Mouse (Mus musculus) hindbrain, embryonic 12.5 days (tissue): ENCODE results near the gene Sept4. TPM values are rescaled to one million over a fixed set of nuclear protein-coding genes. Genes with fewer than 3 reads are reported as not detected.

Source experiments
- ATAC-seq: fragments of 200-750 bp; cut with Nextera tagmentation; 2 replicates; pipeline ENCODE4 v1.8.0; 2017; ENCODE audit warnings: moderate TSS enrichment; ENCODE audit not compliant: low FRiP score
- H3K27ac ChIP-seq: fragments of 300-500 bp; sonication (generic); 2 replicates; pipeline ENCODE4 v1.5.1; 2016; ENCODE audit warnings: mild to moderate bottlenecking
- H3K27me3 ChIP-seq: fragments of 300-500 bp; sonication (generic); 2 replicates; pipeline ENCODE4 v1.6.1; 2016; ENCODE audit warnings: mild to moderate bottlenecking
- H3K36me3 ChIP-seq: fragments of 300-500 bp; sonication (generic); 2 replicates; pipeline ENCODE4 v1.6.1; 2016; ENCODE audit warnings: mild to moderate bottlenecking
- H3K4me1 ChIP-seq: fragments of 300-500 bp; sonication (generic); 2 replicates; pipeline ENCODE4 v1.6.1; 2016
- H3K4me2 ChIP-seq: fragments of 300-500 bp; sonication (generic); replicated peaks from 2 replicates; pipeline ENCODE4 v1.6.1; 2016; ENCODE audit warnings: mild to moderate bottlenecking
- H3K4me3 ChIP-seq: fragments of 300-500 bp; sonication (generic); 2 replicates; pipeline ENCODE4 v1.5.1; 2016; ENCODE audit warnings: mild to moderate bottlenecking
- H3K9ac ChIP-seq: fragments of 300-500 bp; sonication (generic); 2 replicates; pipeline ENCODE4 v1.6.1; 2016; ENCODE audit warnings: mild to moderate bottlenecking, moderate library complexity
- H3K9me3 ChIP-seq: fragments of 300-500 bp; sonication (generic); replicated peaks from 2 replicates; pipeline ENCODE4 v1.6.1; 2016; ENCODE audit warnings: mild to moderate bottlenecking
- WGBS: fragments of 180-500 bp; shearing (Covaris S2); methylation state at CpG from one replicate; pipeline ENCODE4 v1.1.7; 2016; 5-methylcytosine and 5-hydroxymethylcytosine counted together
- polyA plus RNA-seq: library from polyadenylated mRNA; unstranded; fragments of >200 nt; fragmentation: Nextera tagmentation; extraction: Ambion mirVana; gene quantifications from 2 replicates; pipeline ENCODE4 v1.2.1, GENCODE M21; 2016

Sept4 gene
- polyA plus RNA-seq = 13.1 and 14.1 TPM in 2 replicates

DNA sequence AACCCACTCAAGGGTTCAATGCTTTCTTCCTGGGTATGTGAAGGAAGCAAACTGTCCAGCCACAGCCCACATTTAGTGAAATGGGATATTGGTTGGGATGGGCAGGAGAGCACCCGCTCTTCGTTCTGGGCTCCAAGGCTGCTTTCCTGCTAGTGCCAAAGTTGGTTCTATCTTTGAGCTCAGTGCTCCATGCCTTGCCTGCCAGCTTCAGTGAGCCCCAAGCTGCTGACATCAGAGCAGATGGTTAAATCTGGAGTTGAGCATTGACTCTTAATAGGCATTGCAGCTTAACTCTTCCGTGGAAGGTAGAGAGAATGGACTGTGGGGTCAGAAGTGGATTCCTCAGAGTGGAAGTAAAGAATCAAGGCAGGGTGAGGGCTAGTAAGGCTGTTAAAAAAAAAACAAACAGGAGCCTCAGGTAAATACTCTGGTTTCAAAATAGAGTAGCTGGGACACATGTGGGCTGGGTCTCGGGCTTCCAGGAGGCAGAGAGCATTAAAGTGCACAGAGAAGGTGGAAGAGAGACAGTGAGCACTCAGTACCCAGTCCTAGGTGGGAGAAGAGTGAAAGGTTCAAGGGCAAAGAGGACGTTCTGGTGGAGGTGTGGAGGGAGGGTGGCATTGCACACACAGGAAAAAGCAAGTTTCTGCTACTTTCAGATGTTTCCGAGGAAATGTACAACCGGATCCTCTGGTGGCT is at the start of gene Sept4:
Sept4 (plus strand) TSS at position 649 of the 699 bp plus-strand sequence.
- Histone ChIP-seq H3K4me1 (no peaks in the 10 kb centered on the region), H3K9me3 (no peaks in the 10 kb centered on the region), H3K36me3 (no peaks in the 10 kb centered on the region), H3K27ac (no peak within 1 kb of the TSS), H3K4me2 (no peak within 1 kb of the TSS), H3K9ac (no peak within 1 kb of the TSS), H3K4me3 (no peak within 1 kb of the TSS), H3K27me3 (no peaks in the 10 kb centered on the region)
- 81% methylated on average over 7 of the region's 7 CpGs for WGBS
- ATAC-seq = no peak

GRCm38 (mm10) chr11:87519260-87519659 is 49.4 kb upstream of the Sept4 start:
- H3K9me3 ChIP-seq = no peaks in the 10 kb centered on the region
- H3K27me3 ChIP-seq = no peaks in the 10 kb centered on the region
- H3K36me3 ChIP-seq = no peaks in the 10 kb centered on the region
- H3K4me2 ChIP-seq = no peak overlapping the region
- no peak overlapping the region for H3K27ac ChIP-seq
- 13% methylated on average over 2 of the region's 2 CpGs for WGBS
- H3K9ac ChIP-seq = no peak overlapping the region
- no peaks in the 10 kb centered on the region for H3K4me1 ChIP-seq
- H3K4me3 ChIP-seq = no peak overlapping the region
- ATAC-seq = no peak

DNA sequence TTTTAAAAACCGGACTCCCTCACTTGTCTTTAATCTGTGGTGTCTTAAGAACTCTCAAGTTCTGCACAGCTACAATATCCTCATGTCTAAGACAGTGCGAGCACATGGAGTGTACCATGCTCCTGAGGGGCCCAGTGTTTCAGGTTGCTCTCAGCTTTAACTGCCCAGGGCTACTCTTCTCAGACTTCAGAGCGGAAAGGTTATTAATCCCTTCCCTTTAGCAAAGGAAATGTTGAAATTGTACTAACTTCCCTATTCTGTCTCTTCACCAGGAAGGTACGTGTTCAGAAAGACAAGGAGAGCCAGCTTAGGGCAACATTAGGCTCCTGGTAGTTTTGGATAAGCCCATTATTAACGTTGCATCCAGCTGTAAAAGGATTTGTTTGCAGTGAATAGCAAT is 45.2 kb upstream of the Sept4 start:
- Histone ChIP-seq H3K27ac (no peak overlapping the region), H3K4me1 (peaks cover 4% of the 10 kb centered on the region), H3K9me3 (no peaks in the 10 kb centered on the region), H3K4me3 (no peak overlapping the region), H3K27me3 (no peaks in the 10 kb centered on the region), H3K9ac (no peak overlapping the region), H3K36me3 (no peaks in the 10 kb centered on the region), H3K4me2 (no peak overlapping the region)
- ATAC-seq = no peak
- 80% methylated on average over 5 of the region's 5 CpGs for WGBS

- Histone ChIP-seq H3K4me1 (peaks cover 4% of the 10 kb centered on the region), H3K4me2 (no peak overlapping the region), H3K9me3 (no peaks in the 10 kb centered on the region), H3K9ac (no peak overlapping the region), H3K36me3 (no peaks in the 10 kb centered on the region), H3K27me3 (no peaks in the 10 kb centered on the region), H3K4me3 (no peak overlapping the region), H3K27ac (no peak overlapping the region)
- no peak for ATAC-seq
Measured at GRCm38 (mm10) chr11:87523967-87524366, 44.7 kb upstream of the Sept4 start.

- Histone ChIP-seq H3K4me2 (no peak overlapping the region), H3K4me1 (peaks cover 4% of the 10 kb centered on the region), H3K9me3 (no peaks in the 10 kb centered on the region), H3K27ac (no peak overlapping the region), H3K9ac (no peak overlapping the region), H3K36me3 (no peaks in the 10 kb centered on the region), H3K4me3 (no peak overlapping the region), H3K27me3 (no peaks in the 10 kb centered on the region)
- no peak for ATAC-seq
Measured at GRCm38 (mm10) chr11:87524780-87525179, 43.9 kb upstream of the Sept4 start.

GRCm38 (mm10) chr11:87527364-87527763 is 41.3 kb upstream of the Sept4 start:
- Histone ChIP-seq H3K27ac (no peak overlapping the region), H3K27me3 (no peaks in the 10 kb centered on the region), H3K9me3 (no peaks in the 10 kb centered on the region), H3K4me3 (no peak overlapping the region), H3K9ac (no peak overlapping the region), H3K4me1 (peaks cover 4% of the 10 kb centered on the region), H3K36me3 (no peaks in the 10 kb centered on the region), H3K4me2 (no peak overlapping the region)
- no peak for ATAC-seq
- 69% methylated on average over 3 of the region's 3 CpGs for WGBS

DNA sequence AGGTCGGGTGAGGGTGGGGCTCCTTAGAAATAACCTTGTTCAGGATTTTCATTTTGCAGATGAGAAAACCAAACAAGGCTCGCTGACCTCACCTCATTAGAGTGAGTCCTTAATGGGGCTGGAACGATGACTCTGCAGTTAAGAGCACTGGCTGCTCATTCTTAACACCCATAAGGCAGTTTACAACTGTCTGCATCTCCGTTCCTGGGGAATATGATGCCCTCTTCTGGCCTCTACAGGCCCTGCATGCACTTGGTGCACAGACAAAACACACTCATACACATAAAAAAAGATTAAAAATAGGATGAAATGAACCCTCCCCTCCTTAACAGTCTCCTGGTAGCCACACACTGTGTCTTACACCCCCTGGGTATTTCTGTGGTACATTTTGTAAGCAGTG is 40.7 kb upstream of the Sept4 start:
- no peak for ATAC-seq
- H3K4me2 ChIP-seq = no peak overlapping the region
- 63% methylated on average over 4 of the region's 4 CpGs for WGBS
- H3K27me3 ChIP-seq = no peaks in the 10 kb centered on the region
- H3K4me1 ChIP-seq = peaks cover 4% of the 10 kb centered on the region
- no peaks in the 10 kb centered on the region for H3K9me3 ChIP-seq
- no peak overlapping the region for H3K9ac ChIP-seq
- no peaks in the 10 kb centered on the region for H3K36me3 ChIP-seq
- H3K4me3 ChIP-seq = no peak overlapping the region
- no peak overlapping the region for H3K27ac ChIP-seq

DNA sequence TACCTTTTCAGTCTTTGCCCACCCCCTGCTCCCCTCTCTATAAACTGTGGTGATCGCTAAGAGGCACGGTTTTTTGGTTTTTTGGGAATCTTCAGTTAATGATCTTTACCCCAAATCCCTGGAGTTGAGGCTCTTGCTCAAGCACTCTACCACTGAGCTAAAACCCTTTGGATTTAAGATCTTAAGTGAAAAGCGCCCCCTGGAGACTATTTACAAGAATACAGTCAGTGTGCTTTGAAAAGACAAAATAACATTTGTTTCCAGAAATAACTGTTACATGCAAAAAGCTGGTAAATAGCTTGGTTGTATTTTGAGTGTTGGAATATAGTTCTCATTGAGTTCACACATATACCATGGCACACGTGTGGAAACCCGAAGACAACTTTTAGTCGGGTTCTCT is 37.0 kb upstream of the Sept4 start:
- 48% methylated on average over 6 of the region's 6 CpGs for WGBS
- Histone ChIP-seq H3K27me3 (no peaks in the 10 kb centered on the region), H3K9ac (no peak overlapping the region), H3K4me1 (no peaks in the 10 kb centered on the region), H3K27ac (no peak overlapping the region), H3K9me3 (no peaks in the 10 kb centered on the region), H3K4me2 (no peak overlapping the region), H3K36me3 (no peaks in the 10 kb centered on the region), H3K4me3 (no peak overlapping the region)
- ATAC-seq = no peak

DNA sequence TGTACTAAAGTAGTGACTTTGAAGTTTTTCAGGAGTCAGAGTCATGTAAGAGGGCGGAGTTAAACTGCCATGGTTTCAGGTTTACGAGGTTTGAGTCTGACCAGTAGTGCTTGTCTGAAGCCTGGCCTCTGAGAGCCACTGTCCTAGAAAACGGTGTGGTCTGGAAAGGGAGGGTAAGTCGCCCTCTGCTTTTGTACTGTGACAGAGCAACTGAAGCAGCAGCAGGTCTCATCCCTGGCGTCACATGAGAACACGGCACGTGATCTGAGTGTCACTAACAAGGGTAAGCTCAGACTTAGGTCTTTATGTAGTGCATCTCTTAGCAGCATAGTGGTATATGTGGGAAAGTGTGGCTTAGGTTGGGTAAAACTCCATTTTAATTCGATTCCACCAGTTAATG is 26.4 kb upstream of the Sept4 start:
- no peaks in the 10 kb centered on the region for H3K36me3 ChIP-seq
- ATAC-seq = no peak
- WGBS = 42% methylated on average over 8 of the region's 8 CpGs

GRCm38 (mm10) chr11:87542906-87543305 is 25.8 kb upstream of the Sept4 start:
- H3K27ac ChIP-seq = no peak overlapping the region
- H3K4me2 ChIP-seq = no peak overlapping the region
- no peak overlapping the region for H3K4me3 ChIP-seq
- no peaks in the 10 kb centered on the region for H3K36me3 ChIP-seq
- 56% methylated on average over 3 of the region's 3 CpGs for WGBS
- ATAC-seq = no peak
- H3K4me1 ChIP-seq = no peaks in the 10 kb centered on the region
- no peak overlapping the region for H3K9ac ChIP-seq
- no peaks in the 10 kb centered on the region for H3K9me3 ChIP-seq
- no peaks in the 10 kb centered on the region for H3K27me3 ChIP-seq

More for the DNA sequence above, 26.4 kb upstream of the Sept4 start:
- H3K27ac ChIP-seq = no peak overlapping the region
- no peaks in the 10 kb centered on the region for H3K27me3 ChIP-seq
- no peaks in the 10 kb centered on the region for H3K4me1 ChIP-seq
- no peak overlapping the region for H3K9ac ChIP-seq
- no peak overlapping the region for H3K4me2 ChIP-seq
- no peaks in the 10 kb centered on the region for H3K9me3 ChIP-seq
- no peak overlapping the region for H3K4me3 ChIP-seq

- no peak for ATAC-seq
- Histone ChIP-seq H3K27me3 (no peaks in the 10 kb centered on the region), H3K4me1 (no peaks in the 10 kb centered on the region), H3K4me3 (no peak overlapping the region), H3K4me2 (no peak overlapping the region), H3K36me3 (no peaks in the 10 kb centered on the region), H3K9ac (no peak overlapping the region), H3K9me3 (no peaks in the 10 kb centered on the region), H3K27ac (no peak overlapping the region)
- 79% methylated on average over 4 of the region's 4 CpGs for WGBS
Measured at GRCm38 (mm10) chr11:87553342-87553741, 15.4 kb upstream of the Sept4 start.

- H3K4me3 ChIP-seq = no peak overlapping the region
- no peak for ATAC-seq
- H3K9ac ChIP-seq = no peak overlapping the region
- no peaks in the 10 kb centered on the region for H3K27me3 ChIP-seq
- no peaks in the 10 kb centered on the region for H3K4me1 ChIP-seq
- no peaks in the 10 kb centered on the region for H3K9me3 ChIP-seq
- 64% methylated on average over 5 of the region's 5 CpGs for WGBS
- no peaks in the 10 kb centered on the region for H3K36me3 ChIP-seq
- no peak overlapping the region for H3K4me2 ChIP-seq
- H3K27ac ChIP-seq = no peak overlapping the region
Measured at GRCm38 (mm10) chr11:87554386-87554785, 14.3 kb upstream of the Sept4 start.

DNA sequence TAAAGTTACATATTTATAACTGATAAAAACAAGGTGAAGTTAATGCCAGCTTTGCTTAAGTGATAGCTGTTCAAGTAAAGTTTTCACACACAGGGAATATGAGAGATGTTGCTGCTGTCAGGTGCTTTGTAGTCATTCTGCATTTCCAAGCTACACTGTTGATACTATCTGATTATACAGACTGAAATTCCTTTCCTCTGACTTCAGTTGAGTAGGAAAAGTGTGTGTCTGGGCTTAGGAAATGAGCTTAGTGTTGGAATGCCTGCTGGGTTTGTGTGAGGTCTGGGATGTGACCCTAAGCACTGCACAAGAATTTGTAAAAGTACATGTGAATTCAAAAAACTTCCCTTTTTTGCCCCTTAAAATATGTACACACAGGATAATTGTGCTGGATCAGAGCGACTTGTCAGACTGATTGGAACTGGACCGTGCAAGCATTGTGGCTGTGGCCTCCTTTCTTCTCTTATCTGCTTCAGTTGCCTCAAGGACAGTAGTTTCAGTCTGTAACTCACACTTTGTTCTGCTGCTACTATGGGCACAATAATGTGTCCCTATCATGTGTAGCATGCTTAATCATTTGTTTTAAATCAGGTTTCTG is 13.5 kb upstream of the Sept4 start:
- Histone ChIP-seq H3K4me2 (no peak overlapping the region), H3K9me3 (no peaks in the 10 kb centered on the region), H3K27me3 (no peaks in the 10 kb centered on the region), H3K4me1 (no peaks in the 10 kb centered on the region), H3K27ac (no peak overlapping the region), H3K9ac (no peak overlapping the region), H3K4me3 (no peak overlapping the region), H3K36me3 (no peaks in the 10 kb centered on the region)
- 39% methylated on average over 2 of the region's 2 CpGs for WGBS
- ATAC-seq = no peak
